Mouse (Mus musculus) heart, postnatal 0 days (tissue): Measurements from ENCODE around the gene Irf6. TPM values are rescaled to one million over a fixed set of nuclear protein-coding genes. Genes with fewer than 3 reads are reported as not detected.

Source experiments
- ATAC-seq: fragments of 200-750 bp; cut with Nextera tagmentation; 2 replicates; pipeline ENCODE4 v1.8.0; 2017; ENCODE audit warnings: low read depth, moderate number of reproducible peaks, moderate library complexity; ENCODE audit not compliant: insufficient read depth
- DNase-seq: peaks from one replicate; pipeline ENCODE4 v3.0.0-alpha.2; 2016; ENCODE audit warnings: low spot score
- H3K27ac ChIP-seq: fragments of 300-500 bp; sonication (generic); 2 replicates; pipeline ENCODE4 v1.5.1; 2014; ENCODE audit warnings: low read depth, mild to moderate bottlenecking
- H3K27me3 ChIP-seq: fragments of 300-500 bp; sonication (generic); 2 replicates; pipeline ENCODE4 v1.6.1; 2014; ENCODE audit warnings: low read length, mixed read lengths; ENCODE audit not compliant: control insufficient read depth, insufficient read depth
- H3K36me3 ChIP-seq: fragments of 300-500 bp; sonication (generic); replicated peaks from 2 replicates; pipeline ENCODE4 v1.6.1; 2014; ENCODE audit warnings: low read length, mixed read lengths; ENCODE audit not compliant: control insufficient read depth, insufficient read depth
- H3K4me1 ChIP-seq: fragments of 300-500 bp; sonication (generic); 2 replicates; pipeline ENCODE4 v1.6.1; 2014; ENCODE audit warnings: antibody characterized with exemption; ENCODE audit not compliant: control insufficient read depth, insufficient read depth
- H3K4me2 ChIP-seq: fragments of 300-500 bp; sonication (generic); 2 replicates; pipeline ENCODE4 v1.6.1; 2014; ENCODE audit warnings: low read depth, mild to moderate bottlenecking, low read length, moderate library complexity
- H3K4me3 ChIP-seq: fragments of 300-500 bp; sonication (generic); 2 replicates; pipeline ENCODE4 v1.5.1; 2014; ENCODE audit warnings: low read depth, low read length
- H3K9ac ChIP-seq: fragments of 300-500 bp; sonication (generic); replicated peaks from 2 replicates; pipeline ENCODE4 v1.6.1; 2014; ENCODE audit warnings: low read depth, low read length, mixed read lengths
- H3K9me3 ChIP-seq: fragments of 300-500 bp; sonication (generic); replicated peaks from 2 replicates; pipeline ENCODE4 v1.6.1; 2016; ENCODE audit warnings: low read length; ENCODE audit not compliant: control insufficient read depth
- CTCF ChIP-seq: IDR thresholded peaks from 2 replicates; pipeline ENCODE4 v1.5.1; 2016; ENCODE audit warnings: antibody characterized with exemption, control low read depth, low read depth
- EP300 ChIP-seq: IDR thresholded peaks from 2 replicates; pipeline ENCODE4 v1.6.1; 2016; ENCODE audit warnings: antibody characterized with exemption, low read depth
- WGBS: fragments of 180-500 bp; shearing (Covaris S2); extraction: QIAGEN DNeasy Blood & Tissue Kit; methylation state at CpG from one replicate; pipeline ENCODE4 v1.1.7; 2014; 5-methylcytosine and 5-hydroxymethylcytosine counted together
- polyA plus RNA-seq: library from polyadenylated mRNA; unstranded; fragments of >200 nt; fragmentation: Nextera tagmentation; extraction: Ambion mirVana; gene quantifications from 2 replicates; pipeline ENCODE4 v1.2.1, GENCODE M21; 2015
- total RNA-seq: library from RNA; depleted of rRNA; stranded (reverse); fragments of >200 nt; gene quantifications from 2 replicates; pipeline ENCODE4 v1.2.3, GENCODE M21; 2014; ENCODE audit warnings: low replicate concordance

Gene Irf6
- total and polyA plus RNA-seq, 2 experiments from 2014 or later = 2.2 to 6.6 TPM

DNA sequence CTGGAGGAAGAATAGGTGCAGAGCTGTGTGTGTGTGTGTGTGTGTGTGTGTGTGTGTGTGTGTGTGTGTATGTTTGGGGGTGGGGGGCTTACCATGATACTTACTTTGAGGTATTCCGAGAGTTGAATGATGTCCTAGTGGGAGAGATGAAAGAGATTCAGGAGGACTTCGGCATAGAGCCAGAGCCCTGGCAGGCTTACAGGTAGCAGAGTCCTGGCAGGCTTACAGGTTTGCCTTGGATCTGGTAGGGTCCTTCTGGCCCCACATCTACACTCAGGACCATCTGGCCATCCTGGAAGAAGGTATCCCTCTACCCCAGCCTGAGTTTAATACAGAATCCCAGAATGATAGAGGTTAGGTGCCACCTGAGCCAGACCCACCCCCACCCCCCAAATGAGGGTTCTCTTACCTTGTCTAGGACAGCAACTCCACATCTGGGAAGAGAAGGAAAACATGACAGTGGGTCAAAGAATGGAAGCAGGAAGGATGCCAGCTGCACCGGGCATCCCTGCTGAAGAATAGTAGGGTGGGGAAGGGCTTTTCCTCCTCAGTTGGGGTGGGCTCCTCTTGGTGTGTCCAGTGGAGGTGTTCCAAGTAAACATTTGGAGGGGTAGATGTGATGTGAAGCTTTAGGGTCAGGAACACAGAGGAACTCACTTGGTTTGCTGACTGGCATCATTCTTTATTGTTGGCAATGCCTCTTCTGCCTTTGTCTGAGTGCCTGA is 41.7 kb downstream of the Irf6 start:
- TF ChIP-seq CTCF = no peak
- no peaks in the 10 kb centered on the region for H3K9me3 ChIP-seq
- no peak overlapping the region for H3K9ac ChIP-seq
- peaks cover 25% of the 10 kb centered on the region for H3K4me1 ChIP-seq
- DNase-seq (no peak), ATAC-seq (no peak)
- no peak overlapping the region for H3K27ac ChIP-seq
- no peak overlapping the region for H3K4me3 ChIP-seq
- no peaks in the 10 kb centered on the region for H3K27me3 ChIP-seq
- no peak overlapping the region for H3K4me2 ChIP-seq
- 78% methylated on average over 3 of the region's 3 CpGs for WGBS
- H3K36me3 ChIP-seq = no peaks in the 10 kb centered on the region

DNA sequence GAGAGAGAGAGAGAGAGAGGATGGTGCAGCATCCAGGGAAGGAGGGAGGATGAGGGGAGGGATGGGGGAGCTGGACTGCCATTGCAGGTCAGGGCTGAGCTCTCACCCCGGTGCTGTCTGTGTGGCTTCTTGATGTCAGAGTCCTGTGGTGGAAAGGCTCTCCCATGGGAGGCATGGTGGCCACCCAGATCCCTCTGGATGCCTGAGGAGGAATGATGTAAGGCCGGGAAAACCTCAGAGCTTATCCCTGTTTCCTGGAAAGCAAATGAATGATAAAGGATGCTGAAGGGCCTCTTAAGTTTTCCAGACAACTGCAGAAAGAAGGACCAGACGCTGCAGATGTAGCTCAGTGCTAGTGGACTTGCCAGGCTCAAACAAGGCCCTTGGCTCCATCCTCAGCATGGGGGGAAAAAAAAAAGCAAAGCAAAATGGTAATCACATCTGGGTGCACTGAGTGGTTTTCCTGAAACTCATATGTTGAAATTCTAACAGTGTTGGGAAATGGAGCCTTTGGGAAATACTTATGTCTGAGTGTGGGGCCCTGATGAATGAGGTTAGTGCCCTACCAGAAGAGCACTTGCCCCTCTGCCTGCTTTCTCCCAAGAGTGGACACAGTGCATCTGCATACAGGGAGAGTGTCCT is 42.4 kb downstream of the Irf6 start:
- Histone ChIP-seq H3K9me3 (no peaks in the 10 kb centered on the region), H3K27me3 (no peaks in the 10 kb centered on the region), H3K9ac (no peak overlapping the region), H3K4me3 (no peak overlapping the region), H3K36me3 (no peaks in the 10 kb centered on the region), H3K4me2 (no peak overlapping the region), H3K27ac (no peak overlapping the region), H3K4me1 (peaks cover 17% of the 10 kb centered on the region)
- no peak for ATAC-seq
- 37% methylated on average over 3 of the region's 3 CpGs for WGBS
- DNase-seq = no peak
- TF ChIP-seq EP300 (no peak), CTCF (no peak)

DNA sequence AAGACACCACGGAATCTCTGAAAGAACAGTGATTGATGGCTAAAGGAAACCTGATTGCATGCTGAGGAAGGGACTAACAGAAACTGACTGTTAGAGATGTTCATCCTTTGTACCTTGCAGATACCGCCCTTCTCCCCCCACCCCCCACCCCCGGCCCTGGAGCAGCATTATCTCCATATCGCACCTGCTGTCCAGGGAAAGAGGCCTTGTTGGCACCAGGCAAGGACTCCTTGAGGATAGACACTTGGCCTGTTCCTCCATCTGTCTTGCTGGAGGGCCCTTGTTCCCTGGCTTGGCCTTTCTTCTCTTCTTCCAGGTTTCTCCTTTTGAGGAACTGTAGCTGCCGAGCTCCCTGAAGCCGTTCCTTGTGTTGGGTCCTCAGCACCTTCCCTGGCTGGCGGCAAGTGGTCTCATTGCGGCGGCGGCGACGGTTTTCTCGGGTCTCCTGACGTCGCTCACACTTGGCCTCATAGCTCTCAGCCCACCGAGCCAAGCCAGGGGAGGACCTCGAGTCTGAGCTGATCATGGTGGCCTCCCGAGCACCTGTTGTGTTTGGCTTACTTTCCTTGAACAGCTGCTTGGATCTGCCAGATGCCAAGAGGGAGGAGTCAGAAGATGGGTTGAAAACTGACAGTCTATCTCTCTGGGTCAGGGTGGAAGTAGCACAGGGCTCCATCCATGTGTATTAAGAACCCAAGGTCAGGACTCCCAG is 44.7 kb downstream of the Irf6 start:
- H3K36me3 ChIP-seq = no peaks in the 10 kb centered on the region
- H3K27me3 ChIP-seq = no peaks in the 10 kb centered on the region
- ATAC-seq (peak; percentile 13; the same call in 1 of the 2 replicates), DNase-seq (no peak)
- no peaks in the 10 kb centered on the region for H3K4me1 ChIP-seq
- 86% methylated on average over 18 of the region's 18 CpGs for WGBS
- no peak overlapping the region for H3K27ac ChIP-seq
- H3K4me2 ChIP-seq = no peak overlapping the region
- TF ChIP-seq CTCF = no peak
- TF ChIP-seq EP300 = no peak
- no peaks in the 10 kb centered on the region for H3K9me3 ChIP-seq
- no peak overlapping the region for H3K9ac ChIP-seq
- no peak overlapping the region for H3K4me3 ChIP-seq

DNA sequence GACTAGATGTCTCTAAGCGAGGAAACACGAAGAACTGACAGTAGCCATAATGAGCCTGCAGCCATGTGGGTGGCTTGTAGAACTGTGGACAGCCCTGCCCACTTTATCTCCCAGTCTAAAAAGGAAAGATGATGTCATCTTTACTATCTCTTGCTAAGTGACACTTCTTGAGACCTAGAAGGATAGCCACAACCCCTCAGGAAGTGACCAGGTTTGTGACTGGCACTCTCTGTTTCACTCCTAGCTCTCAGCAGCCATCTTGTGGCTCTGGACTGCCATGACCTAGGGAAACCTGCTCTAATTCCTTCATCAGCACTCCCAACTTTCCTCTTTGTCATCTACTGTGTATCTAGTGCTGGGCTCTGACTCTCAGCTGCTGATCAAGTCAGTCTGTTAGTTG is 45.4 kb downstream of the Irf6 start:
- 78% methylated on average over 2 of the region's 2 CpGs for WGBS
- TF ChIP-seq CTCF = peak; percentile 48
- TF ChIP-seq EP300 = no peak
- no peak overlapping the region for H3K9ac ChIP-seq
- H3K4me1 ChIP-seq = no peaks in the 10 kb centered on the region
- no peak overlapping the region for H3K4me2 ChIP-seq
- no peak overlapping the region for H3K27ac ChIP-seq
- no peaks in the 10 kb centered on the region for H3K9me3 ChIP-seq
- no peaks in the 10 kb centered on the region for H3K36me3 ChIP-seq
- ATAC-seq (peak; percentile 43; the same call in 1 of the 2 replicates), DNase-seq (peak; percentile 59)
- no peak overlapping the region for H3K4me3 ChIP-seq
- no peaks in the 10 kb centered on the region for H3K27me3 ChIP-seq

DNA sequence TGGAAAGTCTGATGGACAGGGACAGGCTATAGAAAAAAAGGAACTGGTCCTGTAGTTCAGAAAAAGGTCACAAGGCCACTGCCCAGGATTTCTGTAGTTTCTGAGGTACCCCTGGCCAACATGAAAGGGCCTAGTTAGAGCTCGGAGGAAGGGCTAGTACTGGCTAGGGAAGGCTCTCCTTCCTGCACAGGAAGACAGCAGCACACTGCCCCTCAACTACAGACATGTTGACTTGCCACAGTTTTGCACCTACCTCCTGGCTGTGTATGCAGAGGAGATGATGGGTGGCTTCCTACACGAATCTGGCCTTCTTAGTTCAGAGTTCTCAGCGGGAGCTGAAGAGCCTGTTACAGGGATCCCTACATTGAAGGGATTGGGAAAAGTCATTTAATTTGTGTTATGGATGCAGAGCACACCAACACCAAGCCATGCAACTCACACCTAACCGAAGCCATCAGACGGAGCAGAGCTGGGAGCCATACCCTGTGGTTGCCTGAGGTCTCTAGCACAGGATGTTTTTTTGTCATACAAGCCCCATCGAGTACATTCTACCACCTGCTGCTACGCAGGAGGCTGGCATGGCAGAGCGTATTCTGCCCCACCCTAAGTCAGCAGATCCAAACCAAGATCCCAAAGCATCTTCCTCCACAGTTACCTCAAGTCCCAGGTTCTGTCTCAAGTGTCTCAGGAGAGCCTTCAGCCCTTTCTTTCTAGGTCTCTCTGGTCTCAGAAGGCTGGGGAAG is 47.9 kb downstream of the Irf6 start:
- Histone ChIP-seq H3K4me3 (peak overlapping the region; percentile 30; the same call in 1 of the 2 replicates), H3K4me2 (peak overlapping the region; percentile 37; the same call in 1 of the 2 replicates), H3K9me3 (no peaks in the 10 kb centered on the region), H3K9ac (no peak overlapping the region), H3K36me3 (no peaks in the 10 kb centered on the region), H3K27me3 (no peaks in the 10 kb centered on the region), H3K27ac (peak overlapping the region; percentile 71; the same call in 1 of the 2 replicates), H3K4me1 (no peaks in the 10 kb centered on the region)
- no peak for DNase-seq
- ATAC-seq = no peak
- 72% methylated on average over 8 of the region's 8 CpGs for WGBS
- TF ChIP-seq EP300 (no peak), CTCF (no peak)
